Mouse (Mus musculus): ENCODE results near the gene Arid5a.

- TF ChIP-seq CTCF (IDR thresholded peaks at IDR 0.05; ENCODE audit: control insufficient read depth, insufficient read depth, insufficient read length): no peak
- TF ChIP-seq CEBPB (IDR thresholded peaks at IDR 0.05; ENCODE audit: low read depth): no peak
Observed at GRCm38 (mm10) chr1:36302957-36303356, 4.6 kb upstream of the Arid5a start.
